ENCODE assay signal across 19 mouse cellular contexts in the genomic region with DNA sequence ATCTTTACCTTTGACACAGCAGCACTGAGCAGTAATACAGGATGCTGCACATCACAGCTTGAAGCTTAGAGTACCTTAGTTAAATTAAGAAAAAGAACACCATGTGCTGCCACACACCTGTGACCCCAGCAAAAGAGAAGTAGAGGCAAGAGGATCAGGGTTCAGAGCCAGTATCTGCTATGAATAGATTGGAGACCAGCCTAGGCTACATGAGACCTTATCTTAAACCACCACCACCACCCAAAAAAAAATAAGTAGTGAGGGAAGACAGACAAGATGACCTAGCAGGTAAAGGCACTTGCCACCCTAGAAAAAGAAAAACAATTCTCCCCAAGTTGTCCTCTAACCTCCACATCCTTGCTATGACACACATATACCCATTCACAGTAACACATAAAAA. TPM values are rescaled to one million over a fixed set of nuclear protein-coding genes. Genes with fewer than 3 reads are reported as not detected.
"Had no signal": no experiment of that assay in that cellular context is flagged by ENCODE, and none has a peak within 500 bp of the region (broad histone marks: within the 10 kb centered on the region; RNA-seq: fewer than 3 reads in every experiment).

No protein-coding gene starts in this region.

- H3K4me3 ChIP-seq: lung, embryonic 15.5 days; midbrain, embryonic 12.5 days; midbrain, embryonic 15.5 days; myocyte; neural tube, embryonic 13.5 days had no signal

- H3K9me3 ChIP-seq: lung, embryonic 15.5 days; midbrain, embryonic 12.5 days; midbrain, embryonic 15.5 days; neural tube, embryonic 13.5 days had no signal

- DNase-seq: kidney, adult 2 months; kidney, postnatal 25 days; lung, adult 18-20 months; lung, postnatal 10 days; lung, postnatal 36 days; retina, postnatal 1 day; right cerebral cortex, postnatal 4 days; thymus, adult 2 months; thymus, postnatal 14 days; thymus, postnatal 4 days had no signal

- ATAC-seq: intestine, postnatal 0 days; midbrain, embryonic 15.5 days had no signal

- H3K27me3 ChIP-seq: lung, embryonic 15.5 days; midbrain, embryonic 12.5 days; midbrain, embryonic 15.5 days; neural tube, embryonic 13.5 days had no signal

- H3K27ac ChIP-seq: kidney, postnatal 0 days; lung, embryonic 15.5 days; midbrain, embryonic 12.5 days; midbrain, embryonic 15.5 days; neural tube, embryonic 13.5 days had no signal

- H3K9ac ChIP-seq: lung, embryonic 15.5 days; midbrain, embryonic 12.5 days; midbrain, embryonic 15.5 days; neural tube, embryonic 13.5 days had no signal

- H3K4me1 ChIP-seq: lung, embryonic 15.5 days; midbrain, embryonic 12.5 days; midbrain, embryonic 15.5 days; neural tube, embryonic 13.5 days had no signal

- H3K4me2 ChIP-seq: lung, embryonic 15.5 days; midbrain, embryonic 12.5 days; midbrain, embryonic 15.5 days; neural tube, embryonic 13.5 days had no signal

RNA-seq across cellular contexts. Expression of gene Dkk3, which starts 50.1 kb away (rescaled TPM):
- total RNA-seq: monocyte, adult 5-6 weeks; neutrophil, adult 5-6 weeks had no signal
